Mouse (Mus musculus) liver, embryonic 14.5 days (tissue): ENCODE measurements around the gene Tomm40. TPM values are rescaled to one million over a fixed set of nuclear protein-coding genes. Genes with fewer than 3 reads are reported as not detected.

ENCODE experiments used
- ATAC-seq: fragments of 200-750 bp; cut with Nextera tagmentation; 2 replicates; pipeline ENCODE4 v1.8.0; 2017; ENCODE audit warnings: moderate number of reproducible peaks, mild to moderate bottlenecking, moderate library complexity; ENCODE audit not compliant: insufficient read depth
- DNase-seq, 3 experiments: peaks; one replicate each; pipeline ENCODE4 v3.0.0-alpha.2; 2012 to 2013; ENCODE audit warnings: low read depth in 3 of 3, low spot score in 3 of 3
- H3K27ac ChIP-seq: fragments of 300-500 bp; sonication (generic); 2 replicates; pipeline ENCODE4 v1.5.1; 2014; ENCODE audit warnings: moderate library complexity, mild to moderate bottlenecking, control low read depth, inconsistent platforms
- H3K27me3 ChIP-seq: fragments of 300-500 bp; sonication (generic); 2 replicates; pipeline ENCODE4 v1.6.1; 2014; ENCODE audit warnings: mild to moderate bottlenecking, low read length, moderate library complexity; ENCODE audit not compliant: control insufficient read depth, insufficient read depth
- H3K36me3 ChIP-seq: fragments of 300-500 bp; sonication (generic); replicated peaks from 2 replicates; pipeline ENCODE4 v1.6.1; 2014; ENCODE audit warnings: low read depth; ENCODE audit not compliant: control insufficient read depth, insufficient read depth
- H3K4me1 ChIP-seq, 2 experiments: fragments of 200-500 bp in 1 of 2; fragments of 300-500 bp in 1 of 2; sonication (generic) in 1 of 2; replicated peaks; 2 replicates each; pipeline ENCODE4 v1.6.1; 2012 to 2014; ENCODE audit warnings: antibody characterized with exemption in 1 of 2, inconsistent platforms in 1 of 2, low read length in 1 of 2; ENCODE audit not compliant: control insufficient read depth in 2 of 2, insufficient read depth in 2 of 2
- H3K4me2 ChIP-seq: fragments of 300-500 bp; sonication (generic); 2 replicates; pipeline ENCODE4 v1.6.1; 2014; ENCODE audit warnings: low read depth, mild to moderate bottlenecking, control low read depth, moderate library complexity
- H3K4me3 ChIP-seq, 2 experiments: fragments of 200-500 bp in 1 of 2; fragments of 300-500 bp in 1 of 2; sonication (generic) in 1 of 2; 2 replicates each; pipeline ENCODE4 v1.5.1; 2012 to 2014; ENCODE audit warnings: low read depth in 2 of 2, low read length in 2 of 2, mild to moderate bottlenecking in 2 of 2, control low read depth in 1 of 2, inconsistent platforms in 1 of 2, moderate library complexity in 1 of 2; ENCODE audit not compliant: insufficient read depth in 1 of 2
- H3K9ac ChIP-seq: fragments of 300-500 bp; sonication (generic); replicated peaks from 2 replicates; pipeline ENCODE4 v1.6.1; 2014; ENCODE audit warnings: mild to moderate bottlenecking, control low read depth, moderate library complexity
- H3K9me3 ChIP-seq: fragments of 300-500 bp; sonication (generic); 2 replicates; pipeline ENCODE4 v1.6.1; 2016; ENCODE audit warnings: low read length, mixed read lengths; ENCODE audit not compliant: control insufficient read depth
- CTCF ChIP-seq: IDR thresholded peaks from 2 replicates; pipeline ENCODE4 v1.5.1; 2016; ENCODE audit warnings: antibody characterized with exemption, low read depth, control low read depth
- EP300 ChIP-seq: IDR thresholded peaks from 2 replicates; pipeline ENCODE4 v1.6.1; 2016; ENCODE audit warnings: antibody characterized with exemption, low read depth
- WGBS: fragments of 180-500 bp; shearing (Covaris S2); extraction: QIAGEN DNeasy Blood & Tissue Kit; methylation state at CpG from one replicate; pipeline ENCODE4 v1.1.7; 2014; ENCODE audit not compliant: insufficient replicate concordance; 5-methylcytosine and 5-hydroxymethylcytosine counted together
- polyA plus RNA-seq, 2 experiments: library from polyadenylated mRNA; depleted of rRNA in 1 of 2; stranded (reverse) in 1 of 2; unstranded in 1 of 2; fragments of >200 nt; fragmentation: Nextera tagmentation in 1 of 2; extraction: Ambion mirVana in 1 of 2; gene quantifications; 2 replicates each; pipeline versions ENCODE4 v1.2.1 to v1.2.3; 2012 to 2014

Tomm40 gene
- polyA plus RNA-seq, 2 experiments = 57.3 to 58.2 TPM

- H3K27ac ChIP-seq = no peak overlapping the region
- no peaks in the 10 kb centered on the region for H3K27me3 ChIP-seq
- peaks cover 0 to 34% of the 10 kb centered on the region in 2 experiments; a peak in 3 of 4 replicates for H3K4me1 ChIP-seq
- H3K36me3 ChIP-seq = no peaks in the 10 kb centered on the region
- DNase-seq = no peak
- peak; percentile 42 for ATAC-seq
- WGBS = 73% methylated on average over 6 of the region's 6 CpGs
- TF ChIP-seq CTCF = no peak
- TF ChIP-seq EP300 = peak; percentile 32; the same call in 1 of the 2 replicates
- no peak overlapping the region for H3K4me3 ChIP-seq
- no peak overlapping the region for H3K9ac ChIP-seq
- no peaks in the 10 kb centered on the region for H3K9me3 ChIP-seq
- H3K4me2 ChIP-seq = no peak overlapping the region
Measured at GRCm38 (mm10) chr7:19686521-19686920, 28.7 kb downstream of the Tomm40 start.

DNA sequence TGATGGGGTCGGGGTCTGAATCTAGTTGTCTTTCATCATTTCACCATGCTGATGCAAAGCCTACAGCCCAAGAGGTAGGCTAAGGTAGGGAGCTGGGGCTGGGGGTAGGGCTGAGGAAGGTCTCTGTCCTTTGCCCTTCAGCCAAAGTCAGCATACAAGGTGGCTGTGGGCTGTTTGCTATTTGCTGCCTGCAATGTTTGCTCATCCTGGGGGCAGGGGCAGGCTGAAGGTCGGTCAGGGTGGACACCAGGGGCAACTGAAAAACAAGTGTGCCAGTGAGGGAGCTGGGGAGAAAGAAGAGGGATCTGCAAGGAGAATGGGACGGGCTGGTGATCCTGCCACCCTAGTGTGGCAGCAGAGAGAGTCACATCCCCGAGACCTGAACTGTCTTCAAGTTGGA lies 29.9 kb downstream of the Tomm40 start:
- 0 out of 2 replicates have a peak overlapping the region, but pooled peaks have one; percentile 22 for H3K27ac ChIP-seq
- H3K4me3 ChIP-seq = no peak overlapping the region
- DNase-seq = no peak
- H3K9ac ChIP-seq = no peak overlapping the region; the same call in 1 of the 2 replicates
- peaks cover 0 to 36% of the 10 kb centered on the region in 2 experiments; a peak in 3 of 4 replicates for H3K4me1 ChIP-seq
- no peaks in the 10 kb centered on the region for H3K27me3 ChIP-seq
- TF ChIP-seq CTCF = no peak
- TF ChIP-seq EP300 = 0 out of 2 replicates have a peak, but pooled peaks have one; percentile 30
- ATAC-seq = peak; percentile 58
- no peaks in the 10 kb centered on the region for H3K9me3 ChIP-seq
- 61% methylated on average over 4 of the region's 4 CpGs for WGBS
- 0 out of 2 replicates have a peak overlapping the region, but pooled peaks have one; percentile 8 for H3K4me2 ChIP-seq
- no peaks in the 10 kb centered on the region for H3K36me3 ChIP-seq

GRCm38 (mm10) chr7:19683771-19684201 lies 31.5 kb downstream of the Tomm40 start:
- no peak overlapping the region for H3K27ac ChIP-seq
- H3K4me2 ChIP-seq = no peak overlapping the region
- no peak for TF ChIP-seq CTCF
- no peak for TF ChIP-seq EP300
- no peak overlapping the region for H3K4me3 ChIP-seq
- H3K9ac ChIP-seq = no peak overlapping the region
- H3K36me3 ChIP-seq = no peaks in the 10 kb centered on the region
- H3K4me1 ChIP-seq = peaks cover 0 to 36% of the 10 kb centered on the region in 2 experiments; a peak in 3 of 4 replicates
- no peaks in the 10 kb centered on the region for H3K9me3 ChIP-seq
- no peaks in the 10 kb centered on the region for H3K27me3 ChIP-seq
- ATAC-seq (no peak), DNase-seq (no peak)
- WGBS = 55% methylated on average over 6 of the region's 6 CpGs

GRCm38 (mm10) chr7:19682979-19683378 lies 32.3 kb downstream of the Tomm40 start:
- WGBS = 61% methylated on average over 3 of the region's 3 CpGs
- Histone ChIP-seq H3K4me3 (no peak overlapping the region), H3K4me2 (no peak overlapping the region), H3K36me3 (no peaks in the 10 kb centered on the region), H3K27me3 (no peaks in the 10 kb centered on the region), H3K27ac (no peak overlapping the region), H3K9me3 (no peaks in the 10 kb centered on the region), H3K9ac (no peak overlapping the region), H3K4me1 (peaks cover 0 to 36% of the 10 kb centered on the region in 2 experiments; a peak in 3 of 4 replicates)
- no peak for TF ChIP-seq EP300
- no peak for TF ChIP-seq CTCF
- DNase-seq (no peak), ATAC-seq (no peak)

GRCm38 (mm10) chr7:19681202-19681694 lies 34.0 kb downstream of the Tomm40 start, which contains the start of the genes Gm44805 and Apoc4:
Gene Gm44805, minus strand, starts transcription at chr7:19681423.
Gene Apoc4, minus strand, starts transcription at chr7:19681479.
- H3K4me2 ChIP-seq = peak within 1 kb of the TSS; percentile 31
- H3K9me3 ChIP-seq = no peaks in the 10 kb centered on the region
- ATAC-seq (peak; percentile 31; the same call in 1 of the 2 replicates), DNase-seq (no peak)
- no peak within 1 kb of the TSS; the same call in 1 of the 2 replicates for H3K9ac ChIP-seq
- H3K36me3 ChIP-seq = no peaks in the 10 kb centered on the region
- 45% methylated on average over 8 of the region's 8 CpGs for WGBS
- no peaks in the 10 kb centered on the region for H3K27me3 ChIP-seq
- peak within 1 kb of the TSS; percentile 32; the same call in 1 of the 2 replicates for H3K27ac ChIP-seq
- H3K4me3 ChIP-seq = no peak within 1 kb of the TSS; a peak in 1 of 4 replicates
- TF ChIP-seq EP300 (no peak), CTCF (no peak)
- peaks cover 0 to 34% of the 10 kb centered on the region in 2 experiments; a peak in 2 of 4 replicates for H3K4me1 ChIP-seq
